Mouse (Mus musculus) liver, embryonic 15.5 days (tissue): ENCODE results near the gene Abcb9. TPM values are rescaled to one million over a fixed set of nuclear protein-coding genes. Genes with fewer than 3 reads are reported as not detected.
A peak's percentile ranks its signal among the peaks of the same experiment; 100 is the strongest.

Source experiments
- ATAC-seq: fragments of 200-750 bp; cut with Nextera tagmentation; 2 replicates; pipeline ENCODE4 v1.8.0; 2017; ENCODE audit warnings: moderate number of reproducible peaks, mild to moderate bottlenecking, moderate library complexity; ENCODE audit not compliant: insufficient read depth
- H3K27ac ChIP-seq: fragments of 300-500 bp; sonication (generic); replicated peaks from 2 replicates; pipeline ENCODE4 v1.5.1; 2015; ENCODE audit warnings: mild to moderate bottlenecking, inconsistent platforms
- H3K27me3 ChIP-seq: fragments of 300-500 bp; sonication (generic); 2 replicates; pipeline ENCODE4 v1.6.1; 2015; ENCODE audit warnings: mild to moderate bottlenecking, inconsistent platforms
- H3K36me3 ChIP-seq: fragments of 300-500 bp; sonication (generic); replicated peaks from 2 replicates; pipeline ENCODE4 v1.6.1; 2015; ENCODE audit warnings: moderate library complexity, mild to moderate bottlenecking, inconsistent platforms
- H3K4me1 ChIP-seq: fragments of 300-500 bp; sonication (generic); replicated peaks from 2 replicates; pipeline ENCODE4 v1.6.1; 2015; ENCODE audit warnings: inconsistent platforms
- H3K4me2 ChIP-seq: fragments of 300-500 bp; sonication (generic); 2 replicates; pipeline ENCODE4 v1.6.1; 2015; ENCODE audit warnings: moderate library complexity, mild to moderate bottlenecking, inconsistent platforms
- H3K4me3 ChIP-seq: fragments of 300-500 bp; sonication (generic); replicated peaks from 2 replicates; pipeline ENCODE4 v1.5.1; 2015; ENCODE audit warnings: mild to moderate bottlenecking, inconsistent platforms
- H3K9ac ChIP-seq: fragments of 300-500 bp; sonication (generic); 2 replicates; pipeline ENCODE4 v1.6.1; 2015; ENCODE audit warnings: moderate library complexity, mild to moderate bottlenecking, inconsistent platforms
- H3K9me3 ChIP-seq: fragments of 300-500 bp; sonication (generic); replicated peaks from 2 replicates; pipeline ENCODE4 v1.6.1; 2016; ENCODE audit warnings: inconsistent platforms
- WGBS: fragments of 180-500 bp; shearing (Covaris S2); methylation state at CpG from one replicate; pipeline ENCODE4 v1.1.7; 2015; ENCODE audit warnings: mixed read lengths; ENCODE audit not compliant: insufficient replicate concordance; 5-methylcytosine and 5-hydroxymethylcytosine counted together
- polyA plus RNA-seq: library from polyadenylated mRNA; unstranded; fragments of >200 nt; fragmentation: Nextera tagmentation; extraction: Ambion mirVana; gene quantifications from 2 replicates; pipeline ENCODE4 v1.2.1, GENCODE M21; 2015

Gene Abcb9
- polyA plus RNA-seq, 1 experiment from 2014 or later = 6.1 TPM

GRCm38 (mm10) chr5:124078794-124079416 is 16.7 kb downstream of the Abcb9 start:
- Histone ChIP-seq H3K27ac (no peak overlapping the region), H3K4me2 (no peak overlapping the region), H3K9ac (no peak overlapping the region), H3K4me1 (peaks cover 67% of the 10 kb centered on the region), H3K36me3 (no peaks in the 10 kb centered on the region), H3K27me3 (0 out of 2 replicates have a peak, but pooled peaks cover 5% of the 10 kb centered on the region), H3K9me3 (no peaks in the 10 kb centered on the region), H3K4me3 (no peak overlapping the region)
- no peak for ATAC-seq
- 51% methylated on average over 9 of the region's 9 CpGs for WGBS

GRCm38 (mm10) chr5:124077856-124078460 is 17.6 kb downstream of the Abcb9 start:
- no peak overlapping the region for H3K4me2 ChIP-seq
- no peak for ATAC-seq
- no peak overlapping the region for H3K9ac ChIP-seq
- H3K27me3 ChIP-seq = 0 out of 2 replicates have a peak, but pooled peaks cover 5% of the 10 kb centered on the region
- no peaks in the 10 kb centered on the region for H3K36me3 ChIP-seq
- H3K4me3 ChIP-seq = no peak overlapping the region
- H3K4me1 ChIP-seq = peaks cover 73% of the 10 kb centered on the region
- no peak overlapping the region; the same call in 1 of the 2 replicates for H3K27ac ChIP-seq
- 62% methylated on average over 6 of the region's 6 CpGs for WGBS
- no peaks in the 10 kb centered on the region for H3K9me3 ChIP-seq

- H3K27me3 ChIP-seq = 0 out of 2 replicates have a peak, but pooled peaks cover 5% of the 10 kb centered on the region
- no peak for ATAC-seq
- no peaks in the 10 kb centered on the region for H3K36me3 ChIP-seq
- H3K4me3 ChIP-seq = no peak overlapping the region
- no peak overlapping the region for H3K9ac ChIP-seq
- no peak overlapping the region for H3K4me2 ChIP-seq
- peaks cover 67% of the 10 kb centered on the region for H3K4me1 ChIP-seq
- WGBS = 59% methylated on average over 13 of the region's 13 CpGs
- H3K27ac ChIP-seq = no peak overlapping the region
- no peaks in the 10 kb centered on the region for H3K9me3 ChIP-seq
These were observed 18.4 kb downstream of the Abcb9 start for GRCm38 (mm10) chr5:124077241-124077640.

GRCm38 (mm10) chr5:124076559-124076958 is 19.0 kb downstream of the Abcb9 start:
- no peak overlapping the region for H3K4me3 ChIP-seq
- ATAC-seq = peak; percentile 54
- H3K4me2 ChIP-seq = no peak overlapping the region
- no peaks in the 10 kb centered on the region for H3K9me3 ChIP-seq
- no peak overlapping the region for H3K9ac ChIP-seq
- H3K27me3 ChIP-seq = 0 out of 2 replicates have a peak, but pooled peaks cover 5% of the 10 kb centered on the region
- H3K36me3 ChIP-seq = no peaks in the 10 kb centered on the region
- H3K27ac ChIP-seq = peak overlapping the region; percentile 55
- WGBS = 54% methylated on average over 9 of the region's 9 CpGs
- H3K4me1 ChIP-seq = peaks cover 66% of the 10 kb centered on the region

- peaks cover 62% of the 10 kb centered on the region for H3K4me1 ChIP-seq
- H3K27me3 ChIP-seq = 0 out of 2 replicates have a peak, but pooled peaks cover 5% of the 10 kb centered on the region
- no peak overlapping the region for H3K9ac ChIP-seq
- no peak overlapping the region for H3K4me3 ChIP-seq
- ATAC-seq = no peak
- 49% methylated on average over 9 of the region's 9 CpGs for WGBS
- H3K9me3 ChIP-seq = no peaks in the 10 kb centered on the region
- no peaks in the 10 kb centered on the region for H3K36me3 ChIP-seq
- peak overlapping the region; percentile 55; the same call in 1 of the 2 replicates for H3K27ac ChIP-seq
- H3K4me2 ChIP-seq = no peak overlapping the region
These were observed 19.9 kb downstream of the Abcb9 start for GRCm38 (mm10) chr5:124075716-124076115.

- Histone ChIP-seq H3K4me1 (peaks cover 59% of the 10 kb centered on the region), H3K4me3 (no peak overlapping the region), H3K36me3 (no peaks in the 10 kb centered on the region), H3K27ac (no peak overlapping the region), H3K4me2 (no peak overlapping the region), H3K27me3 (0 out of 2 replicates have a peak, but pooled peaks cover 5% of the 10 kb centered on the region), H3K9ac (no peak overlapping the region), H3K9me3 (no peaks in the 10 kb centered on the region)
- 19% methylated on average over 10 of the region's 10 CpGs for WGBS
- no peak for ATAC-seq
These were observed 20.7 kb downstream of the Abcb9 start for GRCm38 (mm10) chr5:124074845-124075307.

GRCm38 (mm10) chr5:124073682-124074081 is 21.9 kb downstream of the Abcb9 start:
- H3K27ac ChIP-seq = no peak overlapping the region
- H3K27me3 ChIP-seq = 0 out of 2 replicates have a peak, but pooled peaks cover 5% of the 10 kb centered on the region
- no peaks in the 10 kb centered on the region for H3K36me3 ChIP-seq
- no peak overlapping the region for H3K4me2 ChIP-seq
- no peak overlapping the region for H3K4me3 ChIP-seq
- H3K4me1 ChIP-seq = peaks cover 54% of the 10 kb centered on the region
- 59% methylated on average over 9 of the region's 9 CpGs for WGBS
- no peak for ATAC-seq
- no peak overlapping the region for H3K9ac ChIP-seq
- H3K9me3 ChIP-seq = no peaks in the 10 kb centered on the region

GRCm38 (mm10) chr5:124069657-124070056 is 25.9 kb downstream of the Abcb9 start:
- Histone ChIP-seq H3K27me3 (no peaks in the 10 kb centered on the region), H3K36me3 (no peaks in the 10 kb centered on the region), H3K4me1 (peaks cover 19% of the 10 kb centered on the region), H3K9me3 (no peaks in the 10 kb centered on the region), H3K9ac (no peak overlapping the region), H3K4me3 (no peak overlapping the region), H3K27ac (no peak overlapping the region), H3K4me2 (no peak overlapping the region)
- whole genome bisulfite sequencing = 52% methylated on average over 3 of the region's 3 CpGs
- no peak for ATAC-seq

- Histone ChIP-seq H3K4me1 (peaks cover 14% of the 10 kb centered on the region), H3K27me3 (peaks cover 3% of the 10 kb centered on the region; the same call in 1 of the 2 replicates), H3K36me3 (no peaks in the 10 kb centered on the region), H3K4me3 (no peak overlapping the region), H3K9me3 (no peaks in the 10 kb centered on the region), H3K9ac (no peak overlapping the region), H3K27ac (no peak overlapping the region), H3K4me2 (no peak overlapping the region)
- no peak for ATAC-seq
- WGBS = 74% methylated on average over 12 of the region's 12 CpGs
These were observed 33.4 kb downstream of the Abcb9 start for GRCm38 (mm10) chr5:124062037-124062824.

- ATAC-seq = no peak
- Histone ChIP-seq H3K27ac (peak overlapping the region; percentile 64; the same call in 1 of the 2 replicates), H3K9ac (no peak overlapping the region), H3K9me3 (0 out of 2 replicates have a peak, but pooled peaks cover 4% of the 10 kb centered on the region), H3K4me1 (peaks cover 14% of the 10 kb centered on the region), H3K4me3 (peak overlapping the region; percentile 21), H3K36me3 (no peaks in the 10 kb centered on the region), H3K27me3 (peaks cover 3% of the 10 kb centered on the region; the same call in 1 of the 2 replicates), H3K4me2 (0 out of 2 replicates have a peak overlapping the region, but pooled peaks have one; percentile 20)
- 24% methylated on average over 5 of the region's 5 CpGs for WGBS
These were observed 35.9 kb downstream of the Abcb9 start for GRCm38 (mm10) chr5:124059677-124060076.

- Histone ChIP-seq H3K36me3 (no peaks in the 10 kb centered on the region), H3K4me3 (no peak overlapping the region), H3K9ac (no peak overlapping the region), H3K9me3 (0 out of 2 replicates have a peak, but pooled peaks cover 4% of the 10 kb centered on the region), H3K27ac (no peak overlapping the region), H3K27me3 (no peaks in the 10 kb centered on the region), H3K4me1 (peaks cover 14% of the 10 kb centered on the region), H3K4me2 (no peak overlapping the region)
- ATAC-seq = no peak
- WGBS = 76% methylated on average over 7 of the region's 7 CpGs
These were observed 36.8 kb downstream of the Abcb9 start for GRCm38 (mm10) chr5:124058749-124059148.
